35 mouse cellular contexts compared by ENCODE assay signal in genomic region chr6:115902545-115902944, GRCm38 (mm10). TPM values are rescaled to one million over a fixed set of nuclear protein-coding genes. Genes with fewer than 3 reads are reported as not detected.
DNase-seq lines count a peak whose midpoint lies in the region; ATAC-seq and TF ChIP-seq lines count a peak whose summit lies in the region.
"Had no signal": no experiment of that assay in that cellular context is flagged by ENCODE, and none has a peak within 500 bp of the region (broad histone marks: within the 10 kb centered on the region; RNA-seq: fewer than 3 reads in every experiment).

No protein-coding gene starts in this region.

- TF ChIP-seq CTCF in heart, adult 2 months (IDR thresholded peaks at IDR 0.05): no peak
- TF ChIP-seq CTCF in layer of hippocampus, adult 2 months (conservative IDR thresholded peaks at IDR 0.05): no peak
- no peak for TF ChIP-seq CTCF in cortical plate, adult 2 months (IDR thresholded peaks at IDR 0.05; ENCODE audit: extremely low read depth, insufficient read depth, low read length)

- no peak for TF ChIP-seq POLR2A in heart, adult 2 months (IDR thresholded peaks at IDR 0.05; ENCODE audit: insufficient read depth, low read depth, low read length)
- TF ChIP-seq POLR2A in cortical plate, adult 2 months (IDR thresholded peaks at IDR 0.05; ENCODE audit: extremely low read depth, insufficient read depth, low read length): peak; percentile 40; the same call in 1 of the 2 replicates

- H3K79me2 ChIP-seq in heart, adult 2 months (replicated peaks; ENCODE audit: control insufficient read depth, insufficient read depth, low read length): no peaks in the 10 kb centered on the region

- H3K4me3 ChIP-seq in heart, adult 2 months: no peak overlapping the region
- H3K4me3 ChIP-seq in layer of hippocampus, adult 2 months: no peak overlapping the region
- no peak overlapping the region for H3K4me3 ChIP-seq in cortical plate, adult 2 months (ENCODE audit: insufficient read depth, low read length)
- no peak overlapping the region for H3K4me3 ChIP-seq in hindbrain, embryonic 14.5 days (replicated peaks; ENCODE audit: low read length)
- H3K4me3 ChIP-seq: intestine, embryonic 15.5 days; limb, embryonic 13.5 days; liver, embryonic 13.5 days; midbrain, embryonic 15.5 days; neural tube, embryonic 12.5 days had no signal

- no peak for TF ChIP-seq EP300 in heart, adult 2 months (IDR thresholded peaks at IDR 0.05; ENCODE audit: insufficient read depth, low read depth, low read length)

- no peaks in the 10 kb centered on the region for H3K9me3 ChIP-seq in hindbrain, embryonic 14.5 days (ENCODE audit: control insufficient read depth, low read length)
- H3K9me3 ChIP-seq: G1E; intestine, embryonic 15.5 days; limb, embryonic 13.5 days; liver, embryonic 13.5 days; megakaryocyte, embryonic 14.5 days; midbrain, embryonic 15.5 days; neural tube, embryonic 12.5 days had no signal

- H3K36me3 ChIP-seq in heart, adult 2 months (ENCODE audit: control insufficient read depth, insufficient read depth, low read length): no peaks in the 10 kb centered on the region; the same call in 1 of the 2 replicates
- H3K36me3 ChIP-seq in hindbrain, embryonic 14.5 days (replicated peaks; ENCODE audit: control insufficient read depth, insufficient read depth): peaks cover 31% of the 10 kb centered on the region
- H3K36me3 ChIP-seq: G1E; liver, embryonic 13.5 days had no signal

- H3K4me1 ChIP-seq in heart, adult 2 months (ENCODE audit: control insufficient read depth, insufficient read depth, low read length): peaks cover 40% of the 10 kb centered on the region
- H3K4me1 ChIP-seq in cortical plate, adult 2 months (ENCODE audit: control insufficient read depth, insufficient read depth, low read length): peaks cover 14% of the 10 kb centered on the region; the same call in 1 of the 2 replicates
- peaks cover 4% of the 10 kb centered on the region; the same call in 1 of the 2 replicates for H3K4me1 ChIP-seq in hindbrain, embryonic 14.5 days (replicated peaks; ENCODE audit: control insufficient read depth, insufficient read depth, low read length)

- H3K27me3 ChIP-seq in heart, adult 2 months (ENCODE audit: control insufficient read depth, insufficient read depth, low read length): no peaks in the 10 kb centered on the region
- H3K27me3 ChIP-seq in hindbrain, embryonic 14.5 days (ENCODE audit: control insufficient read depth, insufficient read depth, low read length): no peaks in the 10 kb centered on the region
- H3K27me3 ChIP-seq: CH12.LX; intestine, embryonic 15.5 days; limb, embryonic 13.5 days; liver, embryonic 13.5 days; megakaryocyte, embryonic 14.5 days; midbrain, embryonic 15.5 days; neural tube, embryonic 12.5 days had no signal

- no peak overlapping the region for H3K4me2 ChIP-seq in hindbrain, embryonic 14.5 days (replicated peaks)
- H3K4me2 ChIP-seq: intestine, embryonic 15.5 days; limb, embryonic 13.5 days; liver, embryonic 13.5 days; midbrain, embryonic 15.5 days; neural tube, embryonic 12.5 days had no signal

- peak overlapping the region; percentile 94 for H3K27ac ChIP-seq in heart, adult 2 months
- H3K27ac ChIP-seq in layer of hippocampus, adult 2 months: peak overlapping the region; percentile 40; the same call in 1 of the 2 replicates
- peak overlapping the region; percentile 55 for H3K27ac ChIP-seq in cortical plate, adult 2 months (ENCODE audit: insufficient read depth, low read length)
- H3K27ac ChIP-seq in hindbrain, embryonic 14.5 days: no peak overlapping the region
- H3K27ac ChIP-seq: intestine, embryonic 15.5 days; limb, embryonic 13.5 days; liver, embryonic 13.5 days; midbrain, embryonic 15.5 days; neural tube, embryonic 12.5 days had no signal

- no peak overlapping the region for H3K9ac ChIP-seq in heart, adult 2 months (ENCODE audit: low read depth, low read length)
- no peak overlapping the region for H3K9ac ChIP-seq in hindbrain, embryonic 14.5 days
- H3K9ac ChIP-seq: forebrain, postnatal 0 days; intestine, embryonic 15.5 days; limb, embryonic 13.5 days; liver, embryonic 13.5 days; midbrain, embryonic 15.5 days; neural tube, embryonic 12.5 days had no signal

- intact Hi-C loops in heart, adult 2 months (cut with DNase I): loop anchor here (5.0 kb wide), 1 partner anchor 60 kb away; no protein-coding TSS in a partner anchor

- no peak for DNase-seq in heart, adult 2 months
- DNase-seq in heart, adult 9 months (ENCODE audit: low spot score in 2 of 2): no peak
- no peak for DNase-seq in layer of hippocampus, adult 2 months (ENCODE audit: low spot score in 2 of 2)
- DNase-seq in layer of hippocampus, postnatal 10 days (ENCODE audit: low spot score in 2 of 2): no peak
- peak; percentile 50 to 51 for DNase-seq in right cerebral cortex, adult 2 months (ENCODE audit: low spot score in 2 of 2)
- DNase-seq in right cerebral cortex, postnatal 10 days (ENCODE audit: low spot score in 2 of 2): no peak
- no peak for DNase-seq in hindbrain, embryonic 14.5 days (ENCODE audit: low spot score)
- DNase-seq: adrenal gland, adult 8-10 months; B cell, adult 2 months; cerebellum, adult 9-11 months; forebrain, postnatal 0 days; liver, embryonic 13.5 days; lung, adult 2 months; lung, postnatal 36 days; retina, postnatal 1 day had no signal

- WGBS in heart, adult 2 months: 61% methylated on average over 3 of the region's 3 CpGs
- 90% methylated on average over 3 of the region's 3 CpGs for WGBS in hindbrain, embryonic 14.5 days

- ATAC-seq in hindbrain, embryonic 14.5 days (ENCODE audit: low FRiP score): no peak
- ATAC-seq: hindbrain, embryonic 16.5 days; intestine, embryonic 15.5 days; midbrain, embryonic 15.5 days had no signal

RNA-seq across cellular contexts. Expression of gene Rho, which starts 29.0 kb away (rescaled TPM):
- under 1 TPM in 1 of 2 experiments, not detected in 1; 0.23 TPM for total RNA-seq in heart, adult 2 months (2021)
- 0.44 and 1.3 TPM in 2 replicates for polyA plus RNA-seq in heart, adult 2 months (2012; rRNA removed)
- 1 to 10 TPM in 1 of 2 experiments, under 1 TPM in 1; 0.49 to 1.1 TPM for total RNA-seq in layer of hippocampus, adult 2 months (2021)
- total RNA-seq in layer of hippocampus, postnatal 10 days (2021): under 1 TPM; 0.27 TPM
- 0.84 and 0.91 TPM in 2 replicates for polyA plus RNA-seq in cortical plate, adult 2 months (2012; rRNA removed)
- 0.08 and 0.53 TPM in 2 replicates for polyA plus RNA-seq in hindbrain, embryonic 14.5 days (2014; fragmentation: Nextera tagmentation; extraction: Ambion mirVana)
- total RNA-seq: common myeloid progenitor, adult 5-6 weeks; heart, postnatal 36 days had no signal
- polyA plus RNA-seq: forebrain, postnatal 0 days; G1E; heart, embryonic 14.5 days; liver, embryonic 13.5 days had no signal

RNA-seq across cellular contexts. Expression of gene H1foo, which starts 42.2 kb away (rescaled TPM):
- total RNA-seq in heart, adult 2 months (2021): not detected
- not detected in 2 replicates for polyA plus RNA-seq in heart, adult 2 months (2012; rRNA removed)
- not detected for total RNA-seq in layer of hippocampus, adult 2 months (2021)
- not detected for total RNA-seq in layer of hippocampus, postnatal 10 days (2021)
- polyA plus RNA-seq in cortical plate, adult 2 months (2012; rRNA removed): not detected in 2 replicates
- not detected in 2 replicates for polyA plus RNA-seq in hindbrain, embryonic 14.5 days (2014; fragmentation: Nextera tagmentation; extraction: Ambion mirVana)
- total RNA-seq: common myeloid progenitor, adult 5-6 weeks; forebrain, postnatal 0 days; G1E; gastrocnemius, adult 18-20 months; heart, postnatal 36 days; layer of hippocampus, postnatal 14 days had no signal
- polyA plus RNA-seq: brain, embryonic 14.5 days; embryonic facial prominence, embryonic 11.5 days; forebrain, embryonic 11.5 days; forebrain, postnatal 0 days; G1E; heart, embryonic 14.5 days; hindbrain, embryonic 16.5 days; intestine, embryonic 15.5 days; kidney, embryonic 16.5 days; large intestine, adult 2 months; limb, embryonic 13.5 days; liver, embryonic 13.5 days; lung, adult 2 months; midbrain, embryonic 15.5 days; neural tube, embryonic 12.5 days; small intestine, adult 2 months had no signal

RNA-seq across cellular contexts. Expression of gene Ift122, which starts 49.3 kb away (rescaled TPM):
- 1 to 10 TPM; 6.6 to 7.3 TPM for total RNA-seq in heart, adult 2 months (2021)
- polyA plus RNA-seq in heart, adult 2 months (2012; rRNA removed): 12.8 and 15.2 TPM in 2 replicates
- 10 to 100 TPM; 30.3 TPM for total RNA-seq in layer of hippocampus, adult 2 months (2021)
- 10 to 100 TPM; 24.0 to 25.9 TPM for total RNA-seq in layer of hippocampus, postnatal 10 days (2021)
- polyA plus RNA-seq in cortical plate, adult 2 months (2012; rRNA removed): 31.2 and 34.7 TPM in 2 replicates
- 26.2 and 28.5 TPM in 2 replicates for polyA plus RNA-seq in hindbrain, embryonic 14.5 days (2014; fragmentation: Nextera tagmentation; extraction: Ambion mirVana)

RNA-seq across cellular contexts. Expression of gene Mbd4, which starts 49.4 kb away (rescaled TPM):
- total RNA-seq in heart, adult 2 months (2021): 1 to 10 TPM in 1 of 2 experiments, under 1 TPM in 1; 0.93 to 1.5 TPM
- 1.2 and 1.5 TPM in 2 replicates for polyA plus RNA-seq in heart, adult 2 months (2012; rRNA removed)
- 1 to 10 TPM; 6.3 to 6.8 TPM for total RNA-seq in layer of hippocampus, adult 2 months (2021)
- 1 to 10 TPM; 5.0 to 6.2 TPM for total RNA-seq in layer of hippocampus, postnatal 10 days (2021)
- polyA plus RNA-seq in cortical plate, adult 2 months (2012; rRNA removed): 9.5 and 10.1 TPM in 2 replicates
- polyA plus RNA-seq in hindbrain, embryonic 14.5 days (2014; fragmentation: Nextera tagmentation; extraction: Ambion mirVana): 7.1 and 8.4 TPM in 2 replicates

Comparison
In these comparisons a context has a peak if more than half of its experiments do, and no peak if none do; other contexts are left out.
1. DNase-seq: peak in right cerebral cortex, adult 2 months (2 of 2); none in heart, adult 2 months (0 of 2), heart, adult 9 months (0 of 2), layer of hippocampus, adult 2 months (0 of 2), layer of hippocampus, postnatal 10 days (0 of 2), right cerebral cortex, postnatal 10 days (0 of 2) and hindbrain, embryonic 14.5 days (single experiment).